Mouse (Mus musculus): ENCODE data around the gene Gpr141.
A peak's percentile ranks its signal among the peaks of the same experiment; 100 is the strongest.
"Not testable (repeated sequence)": the region's sequence is repeated elsewhere in the genome, so short reads cannot be mapped to it uniquely, and the experiment has no call there.

Gpr141 gene

DNA sequence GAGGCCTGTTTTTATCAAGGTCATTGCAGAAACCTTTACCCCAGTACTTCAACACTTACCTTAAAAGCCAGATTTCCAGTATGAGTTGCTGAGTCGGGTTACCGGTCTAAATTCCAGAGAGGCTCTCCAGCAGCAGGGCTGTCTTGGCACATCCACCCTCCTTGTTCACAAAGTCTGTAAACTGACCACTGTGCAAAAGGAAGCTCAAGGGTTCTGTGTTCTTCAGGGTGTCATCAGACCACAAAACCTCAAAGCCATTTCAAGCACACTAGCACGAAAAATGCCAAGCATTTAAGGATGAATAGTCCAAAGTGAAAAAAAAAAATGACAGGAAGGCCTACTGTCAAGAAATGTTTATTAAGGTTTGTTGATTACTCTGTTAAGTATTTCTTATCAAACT lies at the start of gene Gpr141:
TSS of gene Gpr141 (minus strand) at position 187 of the 400 bp plus-strand sequence.
- DNase-seq (ENCODE audit: low read depth, low spot score): no peak

DNA sequence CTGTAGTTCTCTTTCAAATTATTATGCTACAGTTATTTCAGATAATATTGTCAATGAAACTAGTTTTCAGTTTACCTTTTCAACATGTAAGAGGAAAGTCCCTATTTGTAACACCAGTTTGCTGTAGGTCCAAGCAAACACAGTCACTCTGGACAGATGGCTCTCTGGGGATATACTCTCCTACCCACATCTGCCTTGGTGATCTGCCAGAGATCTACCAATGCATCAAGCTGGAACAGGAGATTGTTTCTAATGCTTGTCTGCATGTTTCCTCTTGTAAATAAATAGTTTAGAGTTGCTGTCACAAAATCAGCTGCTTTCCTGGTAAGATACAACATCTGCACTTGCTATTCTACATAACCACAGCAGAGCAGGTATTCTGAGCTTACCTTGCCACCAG lies 40.2 kb upstream of the Gpr141 start:
- no peak for DNase-seq (ENCODE audit: low read depth, low spot score)

- no peak for DNase-seq (ENCODE audit: low read depth, low spot score)
These were observed 30.7 kb upstream of the Gpr141 start for GRCm38 (mm10) chr13:19854629-19855333.

DNA sequence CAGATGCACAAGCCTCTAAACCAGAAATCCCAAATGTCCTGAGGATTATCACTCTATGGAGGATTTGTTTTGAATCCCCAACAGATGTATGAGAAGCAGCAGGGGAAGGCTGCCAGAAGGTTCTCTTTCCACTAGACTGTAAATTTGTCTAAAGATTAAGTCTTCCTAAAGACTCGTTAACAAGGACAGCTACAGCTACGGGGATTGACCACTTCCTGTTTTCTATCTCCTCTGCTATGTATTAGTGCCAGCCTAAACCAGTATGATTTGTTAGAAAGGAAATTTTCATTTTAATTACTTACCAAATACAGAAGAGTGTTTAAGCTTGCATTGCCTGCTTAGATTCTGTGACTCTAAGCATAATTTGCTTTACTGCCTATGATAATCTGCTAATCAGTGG lies 30.0 kb upstream of the Gpr141 start:
- no peak for DNase-seq (ENCODE audit: low read depth, low spot score)

DNA sequence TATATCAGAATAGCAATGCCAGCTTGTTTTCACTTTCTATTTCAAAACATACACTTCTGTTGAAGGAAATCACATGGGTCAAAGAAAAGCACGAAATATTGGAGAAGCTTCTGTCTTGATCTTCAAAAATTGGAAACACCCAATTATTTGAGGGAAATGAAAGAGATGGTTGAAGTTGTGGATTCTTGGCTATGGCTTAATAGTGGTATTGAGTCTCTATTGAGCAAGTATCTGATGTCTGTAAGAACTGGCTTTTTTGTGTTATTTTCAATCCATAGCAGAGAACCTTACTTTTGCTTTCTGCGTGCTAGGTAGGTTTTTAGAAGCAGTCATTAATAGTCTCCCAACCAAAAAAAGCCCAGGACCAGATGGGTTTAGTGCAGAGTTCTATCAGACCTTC lies 19.4 kb upstream of the Gpr141 start:
- no peak for DNase-seq (ENCODE audit: low read depth, low spot score)

DNA sequence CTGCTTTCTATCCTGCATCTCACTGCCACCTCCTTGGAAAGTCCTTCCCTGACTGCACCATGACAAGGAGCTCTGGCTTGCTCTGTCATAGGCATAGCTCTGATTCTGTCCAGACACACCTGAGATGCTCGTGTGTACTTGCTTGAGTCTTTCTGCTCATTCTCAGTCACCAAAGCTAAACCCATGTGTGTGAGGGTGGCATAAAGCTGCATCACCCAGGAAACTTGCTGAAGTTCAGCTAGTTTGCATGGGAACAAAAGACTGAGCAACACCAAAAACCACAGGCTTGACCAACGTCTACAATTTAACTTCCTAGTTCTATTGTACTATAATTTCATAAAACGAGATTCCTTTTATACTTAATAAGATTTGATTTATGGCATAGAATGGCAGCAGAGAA lies 18.6 kb upstream of the Gpr141 start:
- DNase-seq (ENCODE audit: low read depth, low spot score): no peak

GRCm38 (mm10) chr13:19841615-19842014 lies 17.6 kb upstream of the Gpr141 start:
- DNase-seq (ENCODE audit: low read depth, low spot score): no peak

GRCm38 (mm10) chr13:19840206-19840605 lies 16.1 kb upstream of the Gpr141 start:
- DNase-seq (ENCODE audit: low read depth, low spot score): no peak

- DNase-seq (ENCODE audit: low read depth, low spot score): no peak
These were observed 6.5 kb upstream of the Gpr141 start for GRCm38 (mm10) chr13:19830560-19830959.

DNA sequence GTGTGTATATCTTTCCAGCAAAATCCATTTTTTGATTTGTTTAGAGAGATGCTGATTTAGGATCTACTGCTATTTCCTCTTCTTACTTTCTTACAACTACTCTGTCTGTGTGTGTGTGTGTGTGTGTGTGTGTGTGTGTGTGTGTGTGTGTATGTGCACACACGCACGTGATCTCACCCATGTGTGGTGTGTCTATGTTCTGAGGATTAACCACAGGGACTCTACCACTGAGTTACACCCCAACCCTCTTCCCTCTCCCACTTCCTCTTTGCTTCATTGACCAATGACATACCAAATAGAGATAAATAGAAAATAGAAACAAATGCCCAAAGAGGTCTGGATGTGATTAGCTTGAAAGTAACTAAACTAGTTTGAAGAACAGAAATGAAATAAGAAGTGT lies 4.0 kb upstream of the Gpr141 start:
- DNase-seq (ENCODE audit: low read depth, low spot score): no peak

- no peak for DNase-seq (ENCODE audit: low read depth, low spot score)
These were observed 2.4 kb downstream of the Gpr141 start for GRCm38 (mm10) chr13:19821639-19822038.

- DNase-seq (ENCODE audit: low read depth, low spot score): no peak
These were observed 4.1 kb downstream of the Gpr141 start for GRCm38 (mm10) chr13:19819926-19820325.

DNA sequence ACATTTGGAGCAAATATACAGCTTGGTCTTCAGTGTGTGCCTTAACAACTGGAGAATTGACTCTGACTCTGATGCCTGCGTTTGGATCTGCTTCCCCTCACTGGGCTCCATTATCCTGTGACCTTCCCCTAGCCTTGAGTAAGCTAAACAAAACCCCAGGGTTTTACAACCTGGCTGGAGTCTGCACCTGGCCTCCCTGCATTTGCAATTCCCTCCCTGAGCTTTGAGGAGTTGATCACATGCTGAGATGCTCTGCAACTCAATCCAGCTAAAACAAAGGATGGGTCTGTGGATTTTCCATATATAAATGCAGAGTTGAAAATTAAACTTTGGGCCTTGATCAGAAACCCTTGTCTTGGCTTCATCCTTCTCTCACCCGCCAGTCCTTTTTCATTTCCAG lies 4.8 kb downstream of the Gpr141 start:
- DNase-seq (ENCODE audit: low read depth, low spot score): peak; percentile 82

DNA sequence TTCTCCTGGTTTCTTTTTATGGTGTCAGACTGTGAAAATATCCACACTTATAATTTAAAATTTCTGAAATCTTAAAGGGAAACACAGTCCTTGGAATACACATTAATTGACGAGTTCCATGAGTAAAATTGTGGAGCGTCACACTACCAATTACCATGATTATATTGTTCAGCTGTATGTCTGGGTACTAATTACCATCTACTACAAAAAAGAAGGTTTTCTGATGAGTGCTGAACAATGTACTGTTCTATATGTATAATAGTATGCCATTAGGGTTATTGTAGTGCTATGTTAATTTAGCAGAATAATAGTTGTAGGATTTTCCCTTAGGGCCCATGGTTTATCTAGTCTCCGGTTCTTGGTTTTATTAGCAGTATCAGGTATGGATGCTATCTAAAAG lies 29.1 kb downstream of the Gpr141 start:
- DNase-seq (ENCODE audit: low read depth, low spot score): no peak

DNA sequence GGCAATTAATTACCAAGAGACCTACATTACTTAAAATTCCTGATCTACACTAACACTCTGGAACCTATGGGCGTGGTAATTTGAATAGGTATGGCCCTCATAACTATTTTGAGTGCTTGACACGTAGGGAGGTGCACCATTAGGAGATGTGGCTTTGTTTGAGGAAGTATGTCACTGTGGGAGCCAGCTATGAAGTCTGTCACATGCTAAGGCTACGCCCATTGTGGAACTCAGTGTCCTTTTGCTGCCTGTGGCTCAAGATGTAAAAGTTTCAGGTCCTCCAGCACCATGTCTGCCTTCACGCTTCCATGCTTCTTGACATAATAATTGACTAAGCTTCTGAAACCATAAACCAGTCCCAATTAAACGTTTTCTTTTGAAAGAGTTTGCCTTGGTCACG lies 29.6 kb downstream of the Gpr141 start:
- no peak for DNase-seq (ENCODE audit: low read depth, low spot score)

- DNase-seq (ENCODE audit: low read depth, low spot score): no peak
These were observed 30.3 kb downstream of the Gpr141 start for GRCm38 (mm10) chr13:19793761-19794160.

DNA sequence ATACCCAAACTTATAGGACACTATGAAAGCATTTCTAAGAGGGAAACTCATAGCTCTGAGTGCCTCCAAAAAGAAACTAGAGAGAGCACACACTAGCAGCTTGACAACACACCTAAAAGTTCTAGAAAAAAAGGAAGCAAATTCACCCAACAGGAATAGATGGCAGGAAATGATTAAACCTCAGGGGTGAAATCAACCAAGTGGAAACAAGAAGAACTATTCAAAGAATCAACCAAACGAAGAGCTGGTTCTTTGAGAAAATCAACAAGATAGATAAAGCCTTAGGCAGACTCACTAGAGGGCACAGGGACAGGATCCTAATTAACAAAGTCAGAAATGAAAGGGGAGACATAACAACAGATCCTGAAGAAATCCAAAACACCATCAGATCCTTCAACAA lies 36.1 kb downstream of the Gpr141 start:
- DNase-seq (ENCODE audit: low read depth, low spot score): not testable (repeated sequence)

DNA sequence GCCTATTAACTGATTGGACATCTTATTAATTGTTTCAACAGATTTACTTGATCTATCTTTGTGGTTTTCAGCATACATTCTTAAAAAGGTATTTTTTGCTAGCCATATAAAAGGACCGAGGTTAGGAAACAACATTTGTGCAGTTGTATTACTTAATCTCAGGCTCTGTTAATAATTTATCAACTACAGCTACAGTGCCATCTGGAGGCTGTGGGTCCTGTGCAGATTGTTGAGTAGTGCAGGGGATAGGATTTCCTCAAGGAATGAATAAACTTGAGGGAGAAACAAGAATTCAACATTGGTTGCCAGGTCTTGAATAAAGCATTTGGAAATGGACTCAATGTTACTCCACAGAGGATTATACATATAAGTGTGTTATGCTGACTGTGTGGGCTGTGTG lies 53.9 kb downstream of the Gpr141 start:
- DNase-seq (ENCODE audit: low read depth, low spot score): no peak

DNA sequence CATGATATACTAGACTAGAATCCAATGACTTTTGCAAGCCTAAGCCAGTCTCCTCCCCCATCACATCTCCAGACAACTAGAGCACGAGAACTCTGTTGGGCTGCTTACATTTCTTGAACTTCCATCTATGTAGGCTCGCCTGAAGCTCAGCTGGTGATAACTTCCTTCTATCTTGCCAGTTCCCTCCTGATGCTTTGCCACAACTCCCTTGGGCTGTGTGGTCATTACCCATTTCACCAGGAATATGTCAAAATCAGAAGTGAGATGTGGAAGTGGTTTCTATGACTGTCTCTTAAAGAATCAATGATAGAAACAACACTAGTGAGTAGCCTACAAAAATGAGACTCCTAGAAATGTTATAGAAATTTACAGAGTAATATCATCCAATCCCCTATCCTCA lies 56.9 kb downstream of the Gpr141 start:
- DNase-seq (ENCODE audit: low read depth, low spot score): no peak

GRCm38 (mm10) chr13:19764276-19764675 lies 59.8 kb downstream of the Gpr141 start:
- DNase-seq (ENCODE audit: low read depth, low spot score): no peak

- DNase-seq (ENCODE audit: low read depth, low spot score): no peak
These were observed 60.8 kb downstream of the Gpr141 start for GRCm38 (mm10) chr13:19763211-19763610.

DNA sequence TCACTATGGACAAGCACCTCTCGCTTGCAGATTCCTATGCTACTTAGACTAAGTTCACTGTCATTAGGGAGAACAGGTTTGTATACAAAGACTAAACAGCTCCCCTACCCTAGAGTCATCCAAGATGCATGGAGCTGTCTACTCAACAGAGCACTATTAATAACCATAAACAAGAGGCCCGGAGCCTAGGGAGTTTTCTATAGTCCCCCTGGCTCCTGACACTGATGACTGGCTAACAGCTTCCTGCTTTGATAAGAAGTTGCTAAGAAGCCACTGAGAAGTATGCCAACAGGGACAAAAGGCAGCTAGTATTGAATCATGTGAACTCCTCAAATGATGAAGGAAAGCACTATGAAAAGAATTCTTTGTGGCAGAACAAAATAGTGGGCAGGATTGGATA lies 78.3 kb downstream of the Gpr141 start:
- DNase-seq (ENCODE audit: low read depth, low spot score): no peak

GRCm38 (mm10) chr13:19744536-19744935 lies 79.5 kb downstream of the Gpr141 start:
- DNase-seq (ENCODE audit: low read depth, low spot score): no peak

- no peak for DNase-seq (ENCODE audit: low read depth, low spot score)
These were observed 89.5 kb downstream of the Gpr141 start for GRCm38 (mm10) chr13:19734597-19734996.

Data from R1 (cell line).